Mouse (Mus musculus) embryonic fibroblast, embryonic 13.5 days (primary cell): ENCODE results near the gene Gpr162.

Experiments used
- CTCF ChIP-seq: IDR thresholded peaks from 2 replicates; pipeline ENCODE4 v1.5.1; 2011; ENCODE audit warnings: mild to moderate bottlenecking, control low read depth, low read length, moderate library complexity, borderline replicate concordance; ENCODE audit not compliant: insufficient read depth
- POLR2A ChIP-seq: IDR thresholded peaks from 2 replicates; pipeline ENCODE4 v1.6.1; 2011; ENCODE audit warnings: low read depth, mild to moderate bottlenecking, control low read depth, low read length, moderate library complexity

- TF ChIP-seq POLR2A (no peak), CTCF (peak; percentile 61; the same call in 1 of the 2 replicates)
Measured at GRCm38 (mm10) chr6:124847305-124847704, 16.5 kb downstream of the Gpr162 start.
